Mouse (Mus musculus) adrenal gland, postnatal 0 days (tissue): Measurements from ENCODE around the gene Hexa. TPM values are rescaled to one million over a fixed set of nuclear protein-coding genes. Genes with fewer than 3 reads are reported as not detected.

ENCODE experiments used
- polyA plus RNA-seq: library from polyadenylated mRNA; unstranded; fragments of >200 nt; fragmentation: Nextera tagmentation; extraction: Ambion mirVana; gene quantifications from 2 replicates; pipeline ENCODE4 v1.2.1, GENCODE M21; 2015

The Hexa gene
- 93.0 and 107 TPM in 2 replicates for polyA plus RNA-seq

DNA sequence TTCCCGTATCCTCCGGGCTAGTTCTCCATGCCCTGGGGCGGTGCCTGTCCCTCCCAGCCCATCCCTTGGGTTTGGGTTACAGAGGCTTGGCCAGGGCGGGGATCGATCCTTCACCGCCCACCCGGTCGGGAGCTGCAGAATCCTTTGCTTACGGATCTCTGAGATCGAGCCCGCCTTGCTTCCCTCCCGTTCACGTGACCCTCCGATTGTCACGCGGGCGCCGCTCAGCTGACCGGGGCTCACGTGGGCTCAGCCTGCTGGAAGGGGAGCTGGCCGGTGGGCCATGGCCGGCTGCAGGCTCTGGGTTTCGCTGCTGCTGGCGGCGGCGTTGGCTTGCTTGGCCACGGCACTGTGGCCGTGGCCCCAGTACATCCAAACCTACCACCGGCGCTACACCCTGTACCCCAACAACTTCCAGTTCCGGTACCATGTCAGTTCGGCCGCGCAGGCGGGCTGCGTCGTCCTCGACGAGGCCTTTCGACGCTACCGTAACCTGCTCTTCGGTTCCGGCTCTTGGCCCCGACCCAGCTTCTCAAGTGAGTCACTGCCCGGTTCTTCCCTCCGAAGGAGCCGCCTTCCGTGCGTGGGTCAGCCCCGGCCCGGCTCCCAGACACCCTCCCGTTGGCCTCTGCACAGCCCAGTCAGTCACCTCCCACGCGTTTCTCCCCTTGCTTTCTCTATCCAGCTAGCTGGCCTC is at the start of gene Hexa, which contains the start of gene Tmem202:
Gene Hexa, plus strand, starts transcription at position 100 of the 697 bp plus-strand sequence.
Gene Tmem202, minus strand, starts transcription at position 407 of the 697 bp plus-strand sequence.

DNA sequence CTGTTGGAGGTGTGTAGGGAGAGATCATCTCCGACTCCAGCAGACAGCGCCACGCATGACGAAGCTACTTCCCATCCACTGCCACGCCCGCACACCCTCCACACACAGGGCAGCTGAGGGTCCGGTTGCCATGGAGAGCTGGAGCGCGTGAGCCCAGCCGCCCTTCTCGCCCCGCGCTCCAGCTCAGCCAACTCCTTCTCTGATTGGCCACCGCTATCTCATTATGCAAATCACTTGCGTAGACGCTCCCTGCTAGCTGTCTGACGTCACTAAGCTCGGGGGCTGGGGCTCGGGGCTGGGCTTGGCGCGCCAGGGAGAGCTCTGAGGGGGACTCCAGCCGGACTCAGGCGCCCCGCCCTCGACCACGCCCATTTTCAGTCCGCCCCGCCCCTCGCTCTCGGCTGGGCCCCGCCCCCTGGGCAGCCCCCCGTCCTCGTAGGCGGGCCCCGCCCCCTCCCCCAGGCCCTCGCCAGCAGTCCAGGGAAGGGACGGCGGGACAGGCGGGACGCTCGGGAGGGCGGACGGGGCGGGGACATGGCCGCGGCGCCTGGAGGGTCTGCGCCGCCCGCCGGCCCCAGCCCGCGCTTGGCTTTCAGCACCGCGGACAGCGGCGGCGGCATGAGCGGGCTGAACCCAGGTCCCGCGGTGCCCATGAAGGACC is 38.6 kb downstream of the Hexa start, which contains the start of gene Celf6:
Gene Celf6, plus strand, starts transcription at position 74 of the 661 bp plus-strand sequence.

Other genes starting within 250 kb of the Hexa start
- 19.3 and 23.1 TPM in 2 replicates for gene Adpgk, start 248.0 kb upstream of the Hexa start, polyA plus RNA-seq
- gene Bbs4, start 186.0 kb upstream of the Hexa start, polyA plus RNA-seq: 18.8 and 22.0 TPM in 2 replicates
- 9.0 and 12.4 TPM in 2 replicates for gene Arih1, start 52.9 kb upstream of the Hexa start, polyA plus RNA-seq
- 2.8 and 4.2 TPM in 2 replicates for gene Tmem202, start 307 bp downstream of the Hexa start, polyA plus RNA-seq
- 9.9 and 27.3 TPM in 2 replicates for gene Celf6, start 38.4 kb downstream of the Hexa start, polyA plus RNA-seq
- 22.7 and 31.8 TPM in 2 replicates for gene Parp6, start 77.7 kb downstream of the Hexa start, polyA plus RNA-seq
- gene Pkm, start 116.8 kb downstream of the Hexa start, polyA plus RNA-seq: 359 and 553 TPM in 2 replicates
- 0.28 and 0.36 TPM in 2 replicates for gene Gramd2, start 140.6 kb downstream of the Hexa start, polyA plus RNA-seq
- 6.7 and 7.6 TPM in 2 replicates for gene Senp8, start 211.2 kb downstream of the Hexa start, polyA plus RNA-seq
- 6.0 and 6.6 TPM in 2 replicates for gene Myo9a, start 211.4 kb downstream of the Hexa start, polyA plus RNA-seq